Comparison of ENCODE assay signal across 8 mouse cellular contexts in the genomic region with DNA sequence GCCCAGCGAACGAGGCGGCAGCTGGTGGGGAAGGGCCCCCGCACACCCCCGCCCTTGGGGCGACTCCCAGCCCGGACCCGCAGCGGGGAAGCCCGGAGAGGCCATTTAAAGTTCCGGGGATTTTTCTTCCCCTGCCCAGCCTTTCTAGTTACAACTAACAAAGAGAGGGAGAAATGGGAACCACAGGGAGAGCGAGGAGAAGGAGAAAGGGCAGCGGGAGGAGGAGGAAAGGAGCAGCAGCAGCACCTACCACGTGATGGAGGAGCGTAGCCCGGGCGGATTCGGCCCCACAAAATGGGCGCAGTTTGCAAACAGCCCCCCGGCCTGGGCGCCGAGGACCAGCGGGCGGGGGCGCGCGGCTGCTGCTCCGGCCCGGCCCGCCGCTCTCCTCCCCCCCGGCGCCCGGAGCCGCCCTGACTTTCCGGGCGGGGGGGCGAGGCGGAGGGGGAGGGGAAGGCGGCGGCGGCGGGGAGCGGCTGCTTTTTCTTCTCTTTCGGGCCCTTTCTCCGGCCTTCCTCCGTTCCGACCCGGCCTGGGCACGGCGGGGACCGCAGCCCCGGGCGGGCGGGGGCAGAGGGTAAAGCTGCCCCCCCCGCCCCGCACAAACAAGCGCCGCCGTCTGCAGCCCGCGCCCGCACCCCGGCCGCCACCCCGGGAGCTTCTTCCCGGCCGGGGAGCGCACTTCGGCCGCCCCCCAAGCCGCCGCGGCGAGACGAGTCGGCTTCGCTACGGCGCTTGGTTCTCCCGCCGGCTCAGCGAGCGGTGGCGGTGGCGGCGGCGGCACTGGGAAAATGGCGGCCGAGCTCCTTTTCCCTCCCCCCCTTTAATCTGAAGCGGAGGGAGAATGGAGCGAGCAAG. TPM values are rescaled to one million over a fixed set of nuclear protein-coding genes. Genes with fewer than 3 reads are reported as not detected.
DNase-seq lines count a peak whose midpoint lies in the region; ATAC-seq lines count a peak whose summit lies in the region.

No protein-coding gene starts in this region.

- 1% methylated on average over 33 of the region's 92 CpGs for WGBS in heart, embryonic 14.5 days
- WGBS in liver, embryonic 12.5 days (ENCODE audit: insufficient replicate concordance) = under 1% methylated on average over 54 of the region's 92 CpGs
- WGBS in stomach, embryonic 14.5 days = under 1% methylated on average over 51 of the region's 92 CpGs

- no peaks in the 10 kb centered on the region for H3K9me3 ChIP-seq in heart, embryonic 14.5 days (ENCODE audit: control insufficient read depth, low read length)
- no peaks in the 10 kb centered on the region for H3K9me3 ChIP-seq in liver, embryonic 12.5 days (replicated peaks)
- no peaks in the 10 kb centered on the region for H3K9me3 ChIP-seq in stomach, embryonic 14.5 days (ENCODE audit: control insufficient read depth, low read depth, low read length)

- no peaks in the 10 kb centered on the region for H3K36me3 ChIP-seq in heart, embryonic 14.5 days (ENCODE audit: control insufficient read depth, insufficient read depth, low read length)
- H3K36me3 ChIP-seq in liver, embryonic 12.5 days = no peaks in the 10 kb centered on the region
- no peaks in the 10 kb centered on the region for H3K36me3 ChIP-seq in stomach, embryonic 14.5 days (ENCODE audit: control insufficient read depth, insufficient read depth, low read length)

- peak; percentile 76 for DNase-seq in A20 (ENCODE audit: low read depth, low spot score)
- peak; percentile 78 for DNase-seq in brain, embryonic 18.5 days (ENCODE audit: low read depth, low spot score)
- peak; percentile 29 for DNase-seq in fibroblast of lung, adult 2 months (ENCODE audit: low read depth)
- peak; percentile 86 for DNase-seq in kidney, postnatal 14 days
- peak; percentile 65 to 67 for DNase-seq in natural killer cell, adult 2 months (ENCODE audit: low spot score in 2 of 2)

- peak overlapping the region; percentile 100 for H3K27ac ChIP-seq in heart, embryonic 14.5 days (replicated peaks in 1 of 2; ENCODE audit: control insufficient read depth in 1 of 2, insufficient read depth in 1 of 2, low read depth in 2 of 2, low read length in 2 of 2)
- H3K27ac ChIP-seq in liver, embryonic 12.5 days = peak overlapping the region; percentile 100
- H3K27ac ChIP-seq in stomach, embryonic 14.5 days (ENCODE audit: low read length) = peak overlapping the region; percentile 100

- H3K9ac ChIP-seq in heart, embryonic 14.5 days (ENCODE audit: low read length) = peak overlapping the region; percentile 100
- peak overlapping the region; percentile 99 for H3K9ac ChIP-seq in liver, embryonic 12.5 days
- peak overlapping the region; percentile 99 for H3K9ac ChIP-seq in stomach, embryonic 14.5 days (replicated peaks; ENCODE audit: low read depth, low read length)

- peak overlapping the region; percentile 87 to 97 for H3K4me3 ChIP-seq in heart, embryonic 14.5 days (ENCODE audit: control insufficient read depth in 1 of 2, insufficient read depth in 1 of 2, low read depth in 1 of 2, low read length in 2 of 2)
- peak overlapping the region; percentile 93 for H3K4me3 ChIP-seq in liver, embryonic 12.5 days
- peak overlapping the region; percentile 75 for H3K4me3 ChIP-seq in stomach, embryonic 14.5 days (ENCODE audit: low read depth, low read length)

- peak; percentile 74 for ATAC-seq in heart, embryonic 14.5 days (ENCODE audit: insufficient number of reproducible peaks, insufficient read depth, low FRiP score, low read depth)
- peak; percentile 49 for ATAC-seq in liver, embryonic 12.5 days
- peak; percentile 76 for ATAC-seq in stomach, embryonic 14.5 days (ENCODE audit: insufficient number of reproducible peaks, insufficient read depth, low FRiP score, low read depth)

- no peaks in the 10 kb centered on the region for H3K27me3 ChIP-seq in heart, embryonic 14.5 days (ENCODE audit: control insufficient read depth, insufficient read depth, low read length)
- no peaks in the 10 kb centered on the region for H3K27me3 ChIP-seq in liver, embryonic 12.5 days (replicated peaks)
- H3K27me3 ChIP-seq in stomach, embryonic 14.5 days (ENCODE audit: control insufficient read depth, insufficient read depth, low read length) = no peaks in the 10 kb centered on the region

- peak overlapping the region; percentile 76 for H3K4me2 ChIP-seq in heart, embryonic 14.5 days (ENCODE audit: low read length)
- H3K4me2 ChIP-seq in liver, embryonic 12.5 days = peak overlapping the region; percentile 81
- peak overlapping the region; percentile 78 for H3K4me2 ChIP-seq in stomach, embryonic 14.5 days (replicated peaks; ENCODE audit: low read depth, low read length)

- H3K4me1 ChIP-seq in heart, embryonic 14.5 days (ENCODE audit: control insufficient read depth in 2 of 2, insufficient read depth in 2 of 2, low read length in 2 of 2) = peaks cover 0 to 39% of the 10 kb centered on the region in 2 experiments; a peak in 2 of 4 replicates
- peaks cover 51% of the 10 kb centered on the region for H3K4me1 ChIP-seq in liver, embryonic 12.5 days
- peaks cover 9% of the 10 kb centered on the region; the same call in 1 of the 2 replicates for H3K4me1 ChIP-seq in stomach, embryonic 14.5 days (ENCODE audit: control insufficient read depth, insufficient read depth, low read length)

RNA-seq across cellular contexts. Expression of gene Kansl1, which starts 27.0 kb away (rescaled TPM):
- 14.5 and 16.5 TPM in 2 replicates for polyA plus RNA-seq in heart, embryonic 14.5 days (2014; fragmentation: Nextera tagmentation; extraction: Ambion mirVana)
- 9.4 and 10.2 TPM in 2 replicates for polyA plus RNA-seq in liver, embryonic 12.5 days (2016; fragmentation: Nextera tagmentation; extraction: Ambion mirVana)
- polyA plus RNA-seq in stomach, embryonic 14.5 days (2014; fragmentation: Nextera tagmentation; extraction: Ambion mirVana) = 28.1 and 30.0 TPM in 2 replicates

Comparison
In these comparisons a context has a peak if more than half of its experiments do, and no peak if none do; other contexts are left out.
1. Peak in every context shown above with its lines: DNase-seq, ATAC-seq, H3K4me3 ChIP-seq and H3K27ac ChIP-seq.
2. DNase-seq: peak in every context shown above with its lines; median percentile 86 in kidney, postnatal 14 days; 78 in brain, embryonic 18.5 days; 76 in A20; 66 in natural killer cell, adult 2 months; 29 in fibroblast of lung, adult 2 months.